Mouse (Mus musculus): ENCODE measurements around the gene 1300017J02Rik.
"Not testable (repeated sequence)": the region's sequence is repeated elsewhere in the genome, so short reads cannot be mapped to it uniquely, and the experiment has no call there.

Gene 1300017J02Rik

DNA sequence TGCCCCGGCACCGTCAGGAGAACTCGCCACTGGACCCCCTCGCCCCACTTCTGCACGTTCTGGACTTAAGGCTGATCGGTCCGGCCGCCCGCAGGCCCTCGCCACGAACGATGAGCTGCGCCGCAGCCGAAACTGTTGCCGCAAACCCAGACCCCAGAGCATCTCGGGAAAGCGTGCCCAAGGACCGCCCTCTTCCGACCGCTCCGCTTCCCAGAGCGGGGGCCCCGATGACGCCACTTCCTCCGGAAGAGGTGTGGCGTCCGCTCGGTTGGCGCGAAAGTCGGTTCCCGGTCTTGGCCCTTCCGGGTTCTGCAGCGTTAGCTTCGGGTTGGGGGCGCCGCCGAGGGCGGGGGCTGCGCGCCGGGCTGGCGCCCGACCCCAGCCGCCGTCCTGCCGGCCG is at the start of gene 1300017J02Rik, which contains the start of gene Topbp1:
Gene 1300017J02Rik, minus strand, starts transcription at position 156 of the 400 bp plus-strand sequence.
Gene Topbp1, plus strand, starts transcription at position 289 of the 400 bp plus-strand sequence.
- peak; percentile 96 for DNase-seq (ENCODE audit: low read depth)

DNA sequence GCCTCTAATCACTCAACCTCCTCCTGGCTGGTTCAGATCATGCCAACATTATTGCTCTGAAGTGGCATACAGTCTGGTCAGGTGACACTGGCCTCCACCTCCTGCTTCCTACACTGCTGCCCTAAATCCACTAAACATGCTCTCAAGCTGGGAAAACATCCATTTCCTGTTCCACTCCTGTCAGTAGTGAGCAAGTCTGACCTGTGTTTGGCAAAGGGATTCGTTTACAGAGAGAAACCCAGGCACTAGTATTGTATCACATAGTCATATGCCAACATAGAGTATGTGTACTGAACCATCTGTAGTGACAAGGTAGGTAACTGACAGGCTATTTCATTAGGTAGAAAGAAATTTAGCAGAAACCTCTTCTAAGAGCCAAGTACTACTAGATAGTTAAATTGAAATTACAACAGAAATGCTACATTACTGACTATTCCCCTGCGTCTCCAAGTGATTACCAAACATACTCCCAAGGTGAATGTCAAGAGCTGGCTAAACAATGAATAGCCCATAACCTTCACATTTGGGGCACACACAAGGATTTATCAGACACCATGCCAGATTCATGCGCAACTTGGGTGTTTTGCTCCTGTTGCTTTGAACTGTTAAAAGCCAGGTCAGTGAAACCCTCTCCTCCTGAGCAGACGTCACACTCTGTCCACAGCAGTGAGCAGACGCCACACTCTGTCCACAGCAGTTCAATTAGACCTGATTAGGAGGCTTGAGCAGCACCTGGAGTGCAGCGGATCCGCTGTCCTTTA is 48.8 kb upstream of the 1300017J02Rik start:
- DNase-seq (ENCODE audit: low read depth) = not testable (repeated sequence)

DNA sequence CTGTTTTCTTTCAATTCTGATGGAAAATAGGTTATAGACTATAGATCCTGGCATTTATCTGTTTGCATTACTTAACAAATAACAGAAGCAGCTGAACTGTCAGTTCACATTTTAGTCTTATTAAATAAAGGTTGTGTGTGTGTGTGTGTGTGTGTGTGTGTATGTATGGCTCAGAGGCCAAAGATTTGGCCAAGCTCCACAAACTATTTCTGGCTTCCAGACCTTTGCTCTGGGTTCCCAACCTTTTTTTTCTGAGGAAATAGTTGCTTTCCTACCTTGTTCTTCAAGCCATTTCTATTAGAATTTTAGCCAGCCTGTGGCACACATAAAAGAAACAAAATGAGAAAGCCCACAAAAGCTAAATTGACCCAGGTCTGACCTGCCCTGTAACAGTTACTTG is 43.9 kb upstream of the 1300017J02Rik start:
- DNase-seq (ENCODE audit: low read depth) = no peak

DNA sequence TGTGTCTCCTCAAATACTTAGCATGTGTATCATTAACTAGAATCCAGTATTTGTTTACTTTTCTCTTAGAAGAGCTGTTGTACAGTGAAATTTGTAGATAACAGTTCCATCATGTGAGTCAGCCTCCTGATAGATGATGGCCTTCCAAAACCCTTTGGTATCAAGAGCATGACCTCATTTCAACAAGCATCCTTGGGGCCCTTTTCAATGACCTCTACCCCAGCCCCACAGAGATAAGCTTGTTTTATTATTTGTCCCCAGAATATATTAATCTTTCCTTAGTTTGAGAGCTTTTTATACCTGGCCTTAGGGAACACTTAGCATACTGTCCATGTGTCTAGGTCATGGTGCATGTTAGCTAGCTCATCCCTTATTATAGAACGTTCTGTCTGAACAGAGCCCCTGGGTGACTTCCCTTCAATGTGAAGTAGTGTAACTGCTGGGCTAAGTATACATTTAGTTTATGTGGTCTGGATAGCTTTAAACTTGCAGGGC is 43.2 kb upstream of the 1300017J02Rik start:
- DNase-seq (ENCODE audit: low read depth) = no peak

DNA sequence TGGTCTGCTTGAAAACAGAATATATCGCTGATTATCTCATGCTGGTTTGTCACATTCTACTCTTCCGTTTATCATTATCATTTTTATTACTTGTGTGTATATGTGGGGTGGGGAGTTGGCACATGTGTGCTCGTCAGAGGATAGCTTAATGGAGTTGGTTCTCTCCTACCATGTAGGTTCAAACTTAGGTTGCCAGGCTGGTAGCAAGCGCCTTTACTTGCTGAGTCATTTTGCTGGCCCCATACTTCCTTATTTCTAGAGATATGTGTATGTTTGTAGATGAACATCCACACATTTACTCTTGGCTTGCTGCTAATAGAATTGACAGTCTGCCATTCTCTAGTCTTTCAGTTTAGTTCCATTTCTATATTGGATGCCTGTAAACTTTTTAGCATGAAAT is 42.2 kb upstream of the 1300017J02Rik start:
- no peak for DNase-seq (ENCODE audit: low read depth)

DNA sequence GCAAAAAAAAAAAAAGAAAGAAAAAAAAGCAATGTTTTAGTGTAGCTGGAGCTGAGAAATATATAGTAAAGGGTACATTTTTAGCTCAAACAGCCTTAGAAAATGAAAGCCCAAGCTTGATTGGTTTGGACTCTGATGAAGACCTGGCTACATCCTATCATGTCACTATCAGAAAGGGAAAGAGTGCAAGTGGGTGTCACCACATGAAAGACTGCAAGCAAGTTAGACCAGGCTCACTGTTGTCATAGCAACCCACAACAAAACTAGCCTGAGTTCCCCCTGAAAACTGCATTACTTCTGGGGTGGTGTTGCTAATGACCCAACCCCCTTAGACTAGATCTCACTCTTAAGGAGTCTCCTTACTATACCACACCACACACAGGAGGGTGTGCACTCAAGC is 32.0 kb upstream of the 1300017J02Rik start:
- DNase-seq (ENCODE audit: low read depth) = peak; percentile 29

- DNase-seq (ENCODE audit: low read depth) = no peak
Measured at GRCm38 (mm10) chr9:103332663-103333062, 27.8 kb upstream of the 1300017J02Rik start.

DNA sequence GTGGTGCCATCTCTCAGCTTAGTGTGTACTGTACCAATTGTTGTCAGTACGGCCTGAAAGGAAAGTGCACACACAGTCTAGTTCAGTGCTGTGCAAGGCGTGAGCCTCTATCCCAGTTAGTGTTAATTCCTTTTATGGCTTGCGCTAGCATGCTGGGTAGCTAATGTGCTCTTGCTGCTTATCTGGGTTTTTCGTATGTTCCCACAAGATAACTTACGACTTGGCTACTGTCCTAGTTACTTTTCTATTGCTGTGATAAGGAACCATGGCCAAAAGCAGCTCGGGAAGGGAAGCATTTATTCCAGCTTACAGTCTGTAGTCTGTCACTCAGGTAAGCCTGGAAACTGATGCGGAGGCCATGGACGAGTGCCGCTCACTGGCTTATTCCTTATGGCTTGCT is 21.6 kb upstream of the 1300017J02Rik start:
- DNase-seq (ENCODE audit: low read depth) = no peak

- no peak for DNase-seq (ENCODE audit: low read depth)
Measured at GRCm38 (mm10) chr9:103324678-103325077, 19.8 kb upstream of the 1300017J02Rik start.

GRCm38 (mm10) chr9:103309832-103310231 is 5.0 kb upstream of the 1300017J02Rik start:
- DNase-seq (ENCODE audit: low read depth) = no peak

GRCm38 (mm10) chr9:103305332-103306041 is 605 bp upstream of the 1300017J02Rik start:
- peak; percentile 72 for DNase-seq (ENCODE audit: low read depth)

GRCm38 (mm10) chr9:103302666-103303065 is 2.2 kb downstream of the 1300017J02Rik start:
- peak; percentile 77 for DNase-seq (ENCODE audit: low read depth)

GRCm38 (mm10) chr9:103302239-103302638 is 2.6 kb downstream of the 1300017J02Rik start:
- no peak for DNase-seq (ENCODE audit: low read depth)

DNA sequence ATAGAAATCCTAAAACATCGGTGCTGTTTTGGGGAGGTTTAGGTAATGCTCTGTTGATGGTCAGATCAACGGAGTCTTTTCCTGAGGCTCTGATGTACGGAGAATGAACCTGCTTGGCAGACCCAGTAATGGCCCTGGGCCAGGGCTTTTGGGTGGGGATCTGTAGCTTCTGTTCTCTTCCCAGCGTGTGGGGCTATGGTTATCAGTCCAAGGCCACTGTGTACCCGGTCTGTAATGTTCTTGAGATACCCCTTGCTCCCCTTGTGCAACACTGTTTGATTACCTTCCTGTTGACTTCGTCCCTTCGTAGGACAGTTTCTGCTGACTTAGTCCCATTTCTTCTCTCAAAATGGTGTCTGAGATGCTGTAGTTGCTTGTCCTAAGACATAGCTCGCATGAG is 3.8 kb downstream of the 1300017J02Rik start:
- no peak for DNase-seq (ENCODE audit: low read depth)

DNA sequence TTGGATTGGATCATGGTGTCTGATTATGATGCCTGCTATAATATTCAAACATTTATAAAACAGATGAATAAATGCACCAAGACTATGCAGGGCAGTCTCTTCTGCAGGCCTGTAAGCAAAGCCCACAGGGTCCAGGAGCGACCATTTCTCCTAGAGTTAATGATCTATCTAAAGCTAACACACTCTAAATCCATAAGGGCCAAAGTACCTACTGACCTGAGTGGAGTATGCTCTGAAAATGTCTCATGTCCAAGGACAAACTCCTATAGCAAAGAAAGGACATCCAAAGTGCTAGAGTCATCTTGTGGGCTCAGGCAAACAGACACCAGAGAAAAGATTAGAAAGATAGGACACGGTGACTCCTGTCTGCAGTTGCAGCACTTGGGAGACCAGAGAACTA is 10.4 kb downstream of the 1300017J02Rik start:
- no peak for DNase-seq (ENCODE audit: low read depth)

DNA sequence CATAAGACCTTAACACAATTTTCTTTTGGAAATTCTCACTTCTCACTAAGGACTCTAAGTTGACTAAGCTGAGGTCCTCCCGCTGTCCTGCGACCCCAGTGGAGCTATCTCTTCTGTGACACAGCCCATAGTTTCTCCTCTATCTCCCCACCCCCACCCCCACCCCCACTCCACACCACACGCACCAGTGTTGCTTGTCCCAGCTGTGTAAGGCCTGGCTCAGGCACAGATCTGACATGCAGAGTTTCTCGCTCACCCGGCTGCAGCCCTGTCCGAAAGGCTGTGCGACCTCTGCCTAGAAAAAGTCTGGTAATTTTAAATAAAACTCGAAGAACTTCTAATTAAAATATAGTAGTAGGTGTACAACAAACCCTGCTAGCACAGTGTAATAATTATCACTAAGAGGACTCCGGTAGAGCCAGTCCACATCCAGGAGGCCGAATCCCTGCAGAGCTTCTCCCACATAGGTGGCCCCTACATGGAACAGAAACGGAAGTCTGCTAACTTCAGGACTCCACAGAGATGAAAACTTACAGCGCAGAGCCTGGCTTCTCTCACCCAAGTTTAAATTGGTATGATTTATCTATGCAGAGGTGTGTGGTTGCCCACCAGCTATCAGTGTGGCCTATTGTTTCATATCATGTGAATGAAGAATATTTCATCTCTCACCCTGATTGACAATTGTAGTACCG is 16.2 kb downstream of the 1300017J02Rik start:
- no peak for DNase-seq (ENCODE audit: low read depth)

- no peak for DNase-seq (ENCODE audit: low read depth)
Measured at GRCm38 (mm10) chr9:103287840-103288488, 16.9 kb downstream of the 1300017J02Rik start.

GRCm38 (mm10) chr9:103286901-103287422 is 17.9 kb downstream of the 1300017J02Rik start:
- DNase-seq (ENCODE audit: low read depth) = no peak

DNA sequence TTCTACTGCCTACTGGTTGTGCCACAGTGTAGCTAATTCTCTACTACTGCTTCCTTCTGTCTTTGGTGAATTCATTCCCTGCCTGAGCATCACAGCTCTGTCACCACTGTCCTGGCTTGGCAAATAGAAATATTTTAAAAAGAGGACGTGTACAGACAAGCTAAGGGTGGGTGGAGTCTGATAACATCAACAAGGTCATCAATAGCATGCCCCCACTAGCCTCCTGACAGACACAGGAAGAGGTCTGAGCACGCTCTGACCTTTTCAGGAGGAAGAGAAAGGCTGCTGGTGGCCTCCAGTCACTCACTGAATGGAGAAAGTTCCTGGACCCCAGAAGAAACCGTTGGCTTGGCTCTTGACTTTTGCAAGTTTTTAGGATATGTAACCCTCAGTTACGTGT is 18.5 kb downstream of the 1300017J02Rik start:
- DNase-seq (ENCODE audit: low read depth) = no peak

GRCm38 (mm10) chr9:103276876-103277275 is 28.0 kb downstream of the 1300017J02Rik start:
- DNase-seq (ENCODE audit: low read depth) = no peak

GRCm38 (mm10) chr9:103275676-103276075 is 29.2 kb downstream of the 1300017J02Rik start:
- DNase-seq (ENCODE audit: low read depth) = no peak

GRCm38 (mm10) chr9:103274819-103275218 is 30.1 kb downstream of the 1300017J02Rik start:
- no peak for DNase-seq (ENCODE audit: low read depth)
